Comparison of ENCODE assay signal across 31 mouse cellular contexts in genomic region chr8:92459291-92459690, GRCm38 (mm10).
"Had no signal": no experiment of that assay in that cellular context is flagged by ENCODE, and none has a peak within 500 bp of the region (broad histone marks: within the 10 kb centered on the region; RNA-seq: fewer than 3 reads in every experiment).

No protein-coding gene starts in this region.

- H3K36me3 ChIP-seq: heart, embryonic 10.5 days; heart, embryonic 12.5 days; heart, embryonic 13.5 days; heart, embryonic 15.5 days; hindbrain, embryonic 10.5 days; hindbrain, embryonic 13.5 days; hindbrain, embryonic 15.5 days; intestine, embryonic 15.5 days; kidney, embryonic 15.5 days had no signal

- H3K9me3 ChIP-seq: heart, embryonic 10.5 days; heart, embryonic 15.5 days; hindbrain, embryonic 15.5 days; intestine, embryonic 15.5 days; kidney, embryonic 15.5 days had no signal

- ATAC-seq: inflammation-experienced regulatory T-cells, adult 6 months; intestine, postnatal 0 days had no signal

- H3K27ac ChIP-seq: heart, embryonic 13.5 days; heart, embryonic 15.5 days; hindbrain, embryonic 14.5 days; hindbrain, postnatal 0 days; intestine, embryonic 15.5 days; kidney, embryonic 15.5 days; kidney, postnatal 0 days; layer of hippocampus, adult 2 months had no signal

- DNase-seq: heart, postnatal 10 days; heart, postnatal 14 days; heart, postnatal 36 days; heart, postnatal 4 days; kidney, adult 11 months; kidney, adult 18-20 months; kidney, adult 2 months; kidney, adult 8-10 months; kidney, adult 9 months; kidney, postnatal 10 days; kidney, postnatal 14 days; kidney, postnatal 25 days; kidney, postnatal 36 days; kidney, postnatal 4 days; layer of hippocampus, adult 9-11 months; layer of hippocampus, postnatal 36 days had no signal

- H3K9ac ChIP-seq: heart, embryonic 12.5 days; heart, embryonic 13.5 days; intestine, embryonic 15.5 days; kidney, embryonic 15.5 days had no signal

- H3K4me1 ChIP-seq: heart, embryonic 13.5 days had no signal
